Mouse (Mus musculus): Measurements from ENCODE around the gene Cort.

DNA sequence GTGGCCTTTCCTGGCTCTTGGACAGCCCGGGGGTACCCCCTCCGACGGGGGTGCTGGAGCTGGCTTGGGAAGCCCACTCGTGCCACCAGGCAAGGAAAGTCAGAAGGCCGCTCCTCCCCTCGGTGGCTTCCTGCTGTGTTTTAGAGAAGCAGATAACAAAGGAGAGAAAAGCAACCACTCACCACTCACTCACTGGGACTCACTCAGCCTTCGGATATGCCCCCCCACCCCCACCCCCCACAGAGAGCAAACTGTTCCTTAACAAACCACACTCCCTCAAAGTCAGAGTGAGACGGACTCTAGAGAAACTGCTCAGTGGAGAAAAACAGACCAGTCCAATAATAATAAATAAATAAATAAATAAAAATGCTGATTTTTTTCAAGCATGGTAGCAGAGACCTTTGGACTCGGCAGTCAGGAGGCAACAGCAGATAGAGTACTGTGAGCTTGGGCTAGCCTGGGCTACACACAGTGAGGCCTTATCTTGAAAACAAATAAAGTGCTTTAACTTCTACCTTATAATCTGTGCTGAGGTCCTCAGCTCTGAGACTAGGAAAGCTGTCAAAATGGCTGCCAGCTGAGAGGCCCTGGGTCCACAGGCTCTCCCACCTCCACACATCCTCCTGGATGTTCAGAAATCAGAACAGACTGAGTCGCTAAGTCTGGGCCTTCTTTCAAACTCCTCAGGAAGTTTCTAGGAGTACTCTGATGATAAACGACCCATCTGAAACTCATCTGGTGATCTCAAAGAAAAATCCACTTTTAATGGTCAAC is 1.0 kb downstream of the Cort start:
- no peak for TF ChIP-seq POLR2A (IDR thresholded peaks at IDR 0.05; ENCODE audit: low read depth, low read length)
- no peak for TF ChIP-seq CTCF (IDR thresholded peaks at IDR 0.05; ENCODE audit: extremely low read depth, insufficient read length, insufficient replicate concordance, low read depth, low read length)
